16 mouse cellular contexts compared by ENCODE assay signal in the genomic region with DNA sequence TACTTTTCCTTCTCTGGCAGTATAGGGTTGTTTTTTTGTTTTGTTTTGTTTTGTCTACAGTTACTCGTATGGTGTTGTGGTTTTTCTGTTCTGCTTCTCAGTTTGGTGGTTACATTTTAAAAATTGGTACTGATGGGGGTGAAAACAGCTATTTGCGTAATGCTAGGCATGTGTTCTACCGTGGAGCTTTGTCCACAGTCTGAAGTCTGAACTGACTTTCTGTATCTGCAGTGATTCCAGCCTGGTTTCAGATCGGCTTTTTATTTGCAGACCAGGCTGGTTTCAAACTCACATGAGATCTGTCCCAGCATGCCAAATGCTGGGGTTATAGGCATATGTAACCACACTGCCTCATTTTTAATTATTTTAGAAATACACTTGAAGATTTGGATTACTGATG. TPM values are rescaled to one million over a fixed set of nuclear protein-coding genes. Genes with fewer than 3 reads are reported as not detected.
DNase-seq lines count a peak whose midpoint lies in the region; ATAC-seq lines count a peak whose summit lies in the region.
"Had no signal": no experiment of that assay in that cellular context is flagged by ENCODE, and none has a peak within 500 bp of the region (broad histone marks: within the 10 kb centered on the region; RNA-seq: fewer than 3 reads in every experiment).

No protein-coding gene starts in this region.

- H3K9ac ChIP-seq in forebrain, embryonic 13.5 days, result peak overlapping the region; percentile 37; the same call in 1 of the 2 replicates
- no peak overlapping the region for H3K9ac ChIP-seq in forebrain, embryonic 12.5 days
- H3K9ac ChIP-seq in liver, embryonic 12.5 days, result no peak overlapping the region
- no peak overlapping the region for H3K9ac ChIP-seq in liver, embryonic 11.5 days (ENCODE audit: low read depth, low read length)
- H3K9ac ChIP-seq in limb, embryonic 13.5 days, result no peak overlapping the region

- peaks cover 18% of the 10 kb centered on the region for H3K4me1 ChIP-seq in forebrain, embryonic 13.5 days
- peaks cover 11% of the 10 kb centered on the region for H3K4me1 ChIP-seq in forebrain, embryonic 12.5 days
- peaks cover 15% of the 10 kb centered on the region for H3K4me1 ChIP-seq in liver, embryonic 12.5 days
- peaks cover 4% of the 10 kb centered on the region for H3K4me1 ChIP-seq in liver, embryonic 11.5 days (replicated peaks; ENCODE audit: control insufficient read depth, insufficient read depth, low read length)
- H3K4me1 ChIP-seq in limb, embryonic 13.5 days, result peaks cover 13% of the 10 kb centered on the region

- ATAC-seq in forebrain, embryonic 13.5 days, result no peak
- ATAC-seq in forebrain, embryonic 12.5 days (ENCODE audit: low FRiP score), result no peak
- ATAC-seq in liver, embryonic 12.5 days, result no peak
- no peak for ATAC-seq in liver, embryonic 11.5 days (replicated peaks; ENCODE audit: low FRiP score)
- no peak for ATAC-seq in limb, embryonic 13.5 days (ENCODE audit: low FRiP score, low read depth)
- ATAC-seq: activated CD4-positive, CD25-positive, alpha-beta regulatory T cell, adult 4 months; forebrain, embryonic 14.5 days had no signal

- H3K4me3 ChIP-seq in forebrain, embryonic 13.5 days, result no peak overlapping the region
- H3K4me3 ChIP-seq in forebrain, embryonic 12.5 days (replicated peaks), result no peak overlapping the region
- no peak overlapping the region for H3K4me3 ChIP-seq in liver, embryonic 12.5 days
- H3K4me3 ChIP-seq in liver, embryonic 11.5 days (ENCODE audit: low read depth, low read length), result no peak overlapping the region
- 0 out of 2 replicates have a peak overlapping the region, but pooled peaks have one; percentile 7 for H3K4me3 ChIP-seq in limb, embryonic 13.5 days

- no peak overlapping the region for H3K27ac ChIP-seq in forebrain, embryonic 13.5 days
- no peak overlapping the region for H3K27ac ChIP-seq in forebrain, embryonic 12.5 days
- no peak overlapping the region for H3K27ac ChIP-seq in liver, embryonic 12.5 days
- no peak overlapping the region for H3K27ac ChIP-seq in liver, embryonic 11.5 days (ENCODE audit: low read depth, low read length)
- no peak overlapping the region for H3K27ac ChIP-seq in limb, embryonic 13.5 days

- WGBS in forebrain, embryonic 13.5 days, result 92% methylated on average over 4 of the region's 4 CpGs
- WGBS in forebrain, embryonic 12.5 days, result 90% methylated on average over 4 of the region's 4 CpGs
- WGBS in liver, embryonic 12.5 days (ENCODE audit: insufficient replicate concordance), result 81% methylated on average over 4 of the region's 4 CpGs
- WGBS in liver, embryonic 11.5 days, result 81% methylated on average over 4 of the region's 4 CpGs
- WGBS in limb, embryonic 13.5 days, result 83% methylated on average over 4 of the region's 4 CpGs

- no peaks in the 10 kb centered on the region for H3K27me3 ChIP-seq in forebrain, embryonic 13.5 days
- H3K27me3 ChIP-seq in forebrain, embryonic 12.5 days, result no peaks in the 10 kb centered on the region
- H3K27me3 ChIP-seq in liver, embryonic 12.5 days (replicated peaks), result no peaks in the 10 kb centered on the region
- H3K27me3 ChIP-seq in liver, embryonic 11.5 days (replicated peaks; ENCODE audit: control insufficient read depth, insufficient read depth, low read length), result no peaks in the 10 kb centered on the region
- H3K27me3 ChIP-seq in limb, embryonic 13.5 days, result no peaks in the 10 kb centered on the region

- no peak for DNase-seq in liver, embryonic 11.5 days (ENCODE audit: low spot score)
- DNase-seq in CD4-positive helper T cell, adult 2 months (ENCODE audit: low read depth, low spot score), result peak; percentile 14
- DNase-seq in cerebellum, adult 9-11 months, result no peak
- DNase-seq in urinary bladder, postnatal 25 days (ENCODE audit: low spot score), result no peak
- DNase-seq: cerebellum, adult 9-10 months; embryo, embryonic 11 days; heart, postnatal 14 days; kidney, postnatal 25 days; lung, postnatal 14 days; thymus, adult 18-20 months had no signal

- H3K36me3 ChIP-seq in forebrain, embryonic 13.5 days (ENCODE audit: poor library complexity, severe bottlenecking), result peaks cover 15% of the 10 kb centered on the region
- H3K36me3 ChIP-seq in forebrain, embryonic 12.5 days (replicated peaks), result peaks cover 17% of the 10 kb centered on the region; the same call in 1 of the 2 replicates
- peaks cover 13% of the 10 kb centered on the region for H3K36me3 ChIP-seq in liver, embryonic 12.5 days
- H3K36me3 ChIP-seq in liver, embryonic 11.5 days (ENCODE audit: control insufficient read depth, insufficient read depth, low read length), result 0 out of 2 replicates have a peak, but pooled peaks cover 3% of the 10 kb centered on the region
- H3K36me3 ChIP-seq in limb, embryonic 13.5 days, result peaks cover 32% of the 10 kb centered on the region

- H3K4me2 ChIP-seq in forebrain, embryonic 13.5 days, result no peak overlapping the region
- H3K4me2 ChIP-seq in forebrain, embryonic 12.5 days, result no peak overlapping the region
- peak overlapping the region; percentile 81 for H3K4me2 ChIP-seq in liver, embryonic 12.5 days
- no peak overlapping the region for H3K4me2 ChIP-seq in liver, embryonic 11.5 days
- H3K4me2 ChIP-seq in limb, embryonic 13.5 days (replicated peaks), result peak overlapping the region; percentile 43

- H3K9me3 ChIP-seq in forebrain, embryonic 13.5 days (replicated peaks), result no peaks in the 10 kb centered on the region
- H3K9me3 ChIP-seq in forebrain, embryonic 12.5 days, result no peaks in the 10 kb centered on the region
- H3K9me3 ChIP-seq in liver, embryonic 12.5 days (replicated peaks), result no peaks in the 10 kb centered on the region
- H3K9me3 ChIP-seq in liver, embryonic 11.5 days (ENCODE audit: control insufficient read depth, low read length), result no peaks in the 10 kb centered on the region
- no peaks in the 10 kb centered on the region for H3K9me3 ChIP-seq in limb, embryonic 13.5 days

RNA-seq across cellular contexts. Expression of gene Zfp619, which starts 36.3 kb away (rescaled TPM):
- 2.7 and 3.2 TPM in 2 replicates for polyA plus RNA-seq in forebrain, embryonic 13.5 days (2015; fragmentation: Nextera tagmentation; extraction: Ambion mirVana)
- polyA plus RNA-seq in forebrain, embryonic 12.5 days (2016; fragmentation: Nextera tagmentation; extraction: Ambion mirVana), result 4.4 and 4.6 TPM in 2 replicates
- 0.39 and 0.51 TPM in 2 replicates for polyA plus RNA-seq in liver, embryonic 12.5 days (2016; fragmentation: Nextera tagmentation; extraction: Ambion mirVana)
- polyA plus RNA-seq in liver, embryonic 11.5 days (2014; fragmentation: Nextera tagmentation; extraction: Ambion mirVana), result 0.83 and 1.2 TPM in 2 replicates
- polyA plus RNA-seq in limb, embryonic 13.5 days (2015; fragmentation: Nextera tagmentation; extraction: Ambion mirVana), result 2.2 and 2.4 TPM in 2 replicates

Comparison
In these comparisons a context has a peak if more than half of its experiments do, and no peak if none do; other contexts are left out.
1. H3K4me2 ChIP-seq: peak in liver, embryonic 12.5 days (single experiment) and limb, embryonic 13.5 days (single experiment); none in forebrain, embryonic 13.5 days (single experiment), forebrain, embryonic 12.5 days (single experiment) and liver, embryonic 11.5 days (single experiment).